Mouse (Mus musculus) limb, embryonic 14.5 days (tissue): Measurements from ENCODE around the gene Gapt. TPM values are rescaled to one million over a fixed set of nuclear protein-coding genes. Genes with fewer than 3 reads are reported as not detected.
A peak's percentile ranks its signal among the peaks of the same experiment; 100 is the strongest.

Experiments used
- ATAC-seq: fragments of 200-750 bp; cut with Nextera tagmentation; 2 replicates; pipeline ENCODE4 v1.8.0; 2017; ENCODE audit warnings: low read depth, moderate number of reproducible peaks, moderate TSS enrichment; ENCODE audit not compliant: low FRiP score
- DNase-seq: peaks from one replicate; pipeline ENCODE4 v3.0.0-alpha.2; 2015; ENCODE audit warnings: low spot score
- H3K27ac ChIP-seq: fragments of 300-500 bp; sonication (generic); replicated peaks from 2 replicates; pipeline ENCODE4 v1.5.1; 2014; ENCODE audit warnings: low read depth, mild to moderate bottlenecking, low read length, moderate library complexity, mixed read lengths
- H3K27me3 ChIP-seq: fragments of 300-500 bp; sonication (generic); 2 replicates; pipeline ENCODE4 v1.6.1; 2014; ENCODE audit warnings: low read length, mixed read lengths; ENCODE audit not compliant: control insufficient read depth, insufficient read depth
- H3K36me3 ChIP-seq: fragments of 300-500 bp; sonication (generic); 2 replicates; pipeline ENCODE4 v1.6.1; 2014; ENCODE audit warnings: mild to moderate bottlenecking, low read length, moderate library complexity, mixed read lengths; ENCODE audit not compliant: control insufficient read depth, insufficient read depth
- H3K4me1 ChIP-seq: fragments of 300-500 bp; sonication (generic); 2 replicates; pipeline ENCODE4 v1.6.1; 2014; ENCODE audit warnings: antibody characterized with exemption, low read length, mixed read lengths; ENCODE audit not compliant: control insufficient read depth, insufficient read depth
- H3K4me2 ChIP-seq: fragments of 300-500 bp; sonication (generic); replicated peaks from 2 replicates; pipeline ENCODE4 v1.6.1; 2014; ENCODE audit warnings: low read depth, mild to moderate bottlenecking, low read length, moderate library complexity; ENCODE audit not compliant: severe bottlenecking
- H3K4me3 ChIP-seq: fragments of 300-500 bp; sonication (generic); replicated peaks from 2 replicates; pipeline ENCODE4 v1.5.1; 2014; ENCODE audit warnings: low read length
- H3K9ac ChIP-seq: fragments of 300-500 bp; sonication (generic); 2 replicates; pipeline ENCODE4 v1.6.1; 2014; ENCODE audit warnings: mild to moderate bottlenecking, low read depth, low read length, moderate library complexity; ENCODE audit not compliant: severe bottlenecking
- H3K9me3 ChIP-seq: fragments of 300-500 bp; sonication (generic); 2 replicates; pipeline ENCODE4 v1.6.1; 2016; ENCODE audit warnings: low read length; ENCODE audit not compliant: control insufficient read depth
- POLR2A ChIP-seq: fragments of 200-500 bp; IDR thresholded peaks from 2 replicates; pipeline ENCODE4 v1.8.0; 2012; ENCODE audit warnings: inconsistent platforms, mild to moderate bottlenecking, moderate library complexity, borderline replicate concordance; ENCODE audit not compliant: insufficient read depth, insufficient read length; ENCODE audit errors: extremely low read depth
- WGBS: fragments of 180-500 bp; shearing (Covaris S2); extraction: QIAGEN DNeasy Blood & Tissue Kit; methylation state at CpG from one replicate; pipeline ENCODE4 v1.1.7; 2014; 5-methylcytosine and 5-hydroxymethylcytosine counted together
- polyA plus RNA-seq, 2 experiments: library from polyadenylated mRNA; depleted of rRNA in 1 of 2; stranded (reverse) in 1 of 2; unstranded in 1 of 2; fragments of >200 nt; fragmentation: Nextera tagmentation in 1 of 2; extraction: Ambion mirVana in 1 of 2; gene quantifications; 2 replicates each; pipeline versions ENCODE4 v1.2.1 to v1.2.3; 2012 to 2014

Gene Gapt
- polyA plus RNA-seq, 2 experiments = 0.23 TPM; not detected in 1

GRCm38 (mm10) chr13:110346707-110347106 is 10.3 kb downstream of the Gapt start:
- no peaks in the 10 kb centered on the region for H3K36me3 ChIP-seq
- no peaks in the 10 kb centered on the region for H3K9me3 ChIP-seq
- ATAC-seq (no peak), DNase-seq (peak; percentile 38)
- no peaks in the 10 kb centered on the region for H3K27me3 ChIP-seq
- no peak overlapping the region for H3K4me2 ChIP-seq
- no peak overlapping the region for H3K4me3 ChIP-seq
- no peak overlapping the region for H3K27ac ChIP-seq
- no peak for TF ChIP-seq POLR2A
- no peaks in the 10 kb centered on the region for H3K4me1 ChIP-seq
- WGBS = 33% methylated on average over 7 of the region's 7 CpGs
- no peak overlapping the region for H3K9ac ChIP-seq

- DNase-seq = no peak
- Histone ChIP-seq H3K27me3 (no peaks in the 10 kb centered on the region), H3K36me3 (no peaks in the 10 kb centered on the region), H3K4me3 (no peak overlapping the region), H3K27ac (no peak overlapping the region), H3K4me1 (no peaks in the 10 kb centered on the region), H3K4me2 (no peak overlapping the region), H3K9me3 (no peaks in the 10 kb centered on the region), H3K9ac (no peak overlapping the region)
- no peak for ATAC-seq
- WGBS = 58% methylated on average over 6 of the region's 6 CpGs
- no peak for TF ChIP-seq POLR2A
Measured at GRCm38 (mm10) chr13:110342602-110343001, 14.4 kb downstream of the Gapt start.

GRCm38 (mm10) chr13:110332958-110333597 is 23.9 kb downstream of the Gapt start:
- Histone ChIP-seq H3K36me3 (no peaks in the 10 kb centered on the region), H3K27me3 (no peaks in the 10 kb centered on the region), H3K9me3 (no peaks in the 10 kb centered on the region), H3K27ac (no peak overlapping the region), H3K4me3 (no peak overlapping the region), H3K4me1 (no peaks in the 10 kb centered on the region), H3K4me2 (no peak overlapping the region), H3K9ac (no peak overlapping the region)
- 93% methylated on average over 14 of the region's 14 CpGs for WGBS
- TF ChIP-seq POLR2A = no peak
- DNase-seq = no peak
- no peak for ATAC-seq

GRCm38 (mm10) chr13:110318746-110319145 is 38.3 kb downstream of the Gapt start:
- ATAC-seq (no peak), DNase-seq (no peak)
- H3K4me1 ChIP-seq = 0 out of 2 replicates have a peak, but pooled peaks cover 3% of the 10 kb centered on the region
- TF ChIP-seq POLR2A = no peak
- no peak overlapping the region for H3K9ac ChIP-seq
- no peaks in the 10 kb centered on the region for H3K27me3 ChIP-seq
- no peaks in the 10 kb centered on the region for H3K36me3 ChIP-seq
- no peak overlapping the region for H3K4me3 ChIP-seq
- H3K9me3 ChIP-seq = no peaks in the 10 kb centered on the region
- 64% methylated on average over 4 of the region's 4 CpGs for WGBS
- no peak overlapping the region for H3K4me2 ChIP-seq
- H3K27ac ChIP-seq = no peak overlapping the region

GRCm38 (mm10) chr13:110307188-110307587 is 49.8 kb downstream of the Gapt start:
- no peaks in the 10 kb centered on the region for H3K36me3 ChIP-seq
- H3K4me2 ChIP-seq = no peak overlapping the region
- 79% methylated on average over 5 of the region's 5 CpGs for WGBS
- no peak overlapping the region for H3K27ac ChIP-seq
- DNase-seq (no peak), ATAC-seq (no peak)
- no peaks in the 10 kb centered on the region for H3K27me3 ChIP-seq
- no peak overlapping the region for H3K4me3 ChIP-seq
- H3K4me1 ChIP-seq = no peaks in the 10 kb centered on the region
- no peaks in the 10 kb centered on the region for H3K9me3 ChIP-seq
- H3K9ac ChIP-seq = no peak overlapping the region
- no peak for TF ChIP-seq POLR2A

Other genes starting within 250 kb of the Gapt start
- gene Rab3c, start 76.2 kb downstream of the Gapt start, polyA plus RNA-seq (2012; rRNA removed) = 0.14 and 0.31 TPM in 2 replicates
- 0.03 and 0.15 TPM in 2 replicates for gene Rab3c, start 76.2 kb downstream of the Gapt start, polyA plus RNA-seq (2014; fragmentation: Nextera tagmentation; extraction: Ambion mirVana)
- 59.5 and 61.9 TPM in 2 replicates for gene Plk2, start 37.8 kb upstream of the Gapt start, polyA plus RNA-seq (2012; rRNA removed)
- gene Plk2, start 37.8 kb upstream of the Gapt start, polyA plus RNA-seq (2014; fragmentation: Nextera tagmentation; extraction: Ambion mirVana) = 119 and 139 TPM in 2 replicates